Mouse (Mus musculus) Patski (cell line): ENCODE results near the gene Aim2. TPM values are rescaled to one million over a fixed set of nuclear protein-coding genes. Genes with fewer than 3 reads are reported as not detected.

Experiments used
- ATAC-seq: fragments of 100-300 bp; one replicate; pipeline ENCODE4 v1.8.0; 2021
- CTCF ChIA-PET: fragments of 350-600 bp; sonication (Branson Sonifier 250); formaldehyde crosslinking; loops from one replicate; lab custom pipeline; 2022; ENCODE audit warnings: inconsistent platforms; lab: Charles Lee
- POLR2A ChIA-PET: fragments of 350-600 bp; sonication (Branson Sonifier 250); formaldehyde crosslinking; loops from one replicate; lab custom pipeline; 2022; ENCODE audit warnings: antibody characterized with exemption, inconsistent platforms; lab: Charles Lee
- DNase-seq: peaks from one replicate; pipeline ENCODE4 v3.0.0-alpha.2; 2011; ENCODE audit warnings: low read depth, low spot score
- H3K27me3 ChIP-seq: fragments of 371-371 bp; one replicate; pipeline ENCODE4 v1.5.1; 2021
- CTCF ChIP-seq: fragments of 100-300 bp; IDR thresholded peaks from one replicate; pipeline ENCODE4 v1.5.1; 2021
- in situ Hi-C: fragments of 300-500 bp; cut with MboI; formaldehyde crosslinking; loops from 3 replicates; pipeline ENCODE4 v1.11.1; 2018; ENCODE audit warnings: low pct_unique_long_range_greater_than_20kb, mixed read lengths
- polyA plus RNA-seq: library from polyadenylated mRNA; unstranded; gene quantifications from one replicate; pipeline ENCODE4 v1.2.3, GENCODE M21; 2021

Aim2 gene
- polyA plus RNA-seq, 1 experiment from 2014 or later = 0.13 TPM

- CTCF ChIA-PET = no interaction called here
- POLR2A ChIA-PET = no interaction called here
- in situ Hi-C loops = no loop called here
- DNase-seq (no peak), ATAC-seq (no peak)
- TF ChIP-seq CTCF = no peak
- H3K27me3 ChIP-seq = no peaks in the 10 kb centered on the region
Measured at GRCm38 (mm10) chr1:173348527-173348926, 2.2 kb upstream of the Aim2 start.

- DNase-seq (no peak), ATAC-seq (no peak)
- in situ Hi-C loops = no loop called here
- TF ChIP-seq CTCF = no peak
- ChIA-PET POLR2A (no interaction called here), CTCF (no interaction called here)
- no peaks in the 10 kb centered on the region for H3K27me3 ChIP-seq
Measured at GRCm38 (mm10) chr1:173349192-173349591, 1.5 kb upstream of the Aim2 start.

GRCm38 (mm10) chr1:173349946-173350345 is 733 bp upstream of the Aim2 start:
- no peak for TF ChIP-seq CTCF
- CTCF ChIA-PET = no interaction called here
- POLR2A ChIA-PET = no interaction called here
- no peaks in the 10 kb centered on the region for H3K27me3 ChIP-seq
- no peak for ATAC-seq
- no peak for DNase-seq
- in situ Hi-C loops = no loop called here

- ATAC-seq (no peak), DNase-seq (no peak)
- TF ChIP-seq CTCF = no peak
- H3K27me3 ChIP-seq = no peaks in the 10 kb centered on the region
- POLR2A ChIA-PET = no interaction called here
- in situ Hi-C loops = no loop called here
- CTCF ChIA-PET = no interaction called here
Measured at GRCm38 (mm10) chr1:173355107-173355846, 4.6 kb downstream of the Aim2 start.

- no peak for TF ChIP-seq CTCF
- H3K27me3 ChIP-seq = no peaks in the 10 kb centered on the region
- ATAC-seq (no peak), DNase-seq (no peak)
- CTCF ChIA-PET = no interaction called here
- in situ Hi-C loops = no loop called here
- POLR2A ChIA-PET = no interaction called here
Measured at GRCm38 (mm10) chr1:173356699-173357098, 6.0 kb downstream of the Aim2 start.

- no peaks in the 10 kb centered on the region for H3K27me3 ChIP-seq
- ChIA-PET POLR2A (no interaction called here), CTCF (no interaction called here)
- ATAC-seq (no peak), DNase-seq (no peak)
- in situ Hi-C loops = no loop called here
- TF ChIP-seq CTCF = no peak
Measured at GRCm38 (mm10) chr1:173357799-173358198, 7.1 kb downstream of the Aim2 start.

- no peak for TF ChIP-seq CTCF
- in situ Hi-C loops = no loop called here
- ATAC-seq = no peak
Measured at GRCm38 (mm10) chr1:173359590-173360290, 9.1 kb downstream of the Aim2 start.

GRCm38 (mm10) chr1:173361651-173362050 is 11.0 kb downstream of the Aim2 start:
- ChIA-PET CTCF (no interaction called here), POLR2A (no interaction called here)
- H3K27me3 ChIP-seq = no peaks in the 10 kb centered on the region
- TF ChIP-seq CTCF = no peak
- in situ Hi-C loops = no loop called here
- no peak for ATAC-seq
- no peak for DNase-seq

More at GRCm38 (mm10) chr1:173359590-173360290, 9.1 kb downstream of the Aim2 start:
- no peak for DNase-seq
- ChIA-PET CTCF (interaction anchor here (0.9 kb wide), 1 partner anchor 8 kb away, joined by 3 read pairs; no protein-coding TSS in a partner anchor), POLR2A (no interaction called here)
- H3K27me3 ChIP-seq = no peaks in the 10 kb centered on the region

GRCm38 (mm10) chr1:173363436-173363835 is 12.8 kb downstream of the Aim2 start:
- ChIA-PET POLR2A (no interaction called here), CTCF (no interaction called here)
- in situ Hi-C loops = no loop called here
- TF ChIP-seq CTCF = no peak
- DNase-seq (no peak), ATAC-seq (no peak)
- H3K27me3 ChIP-seq = peaks cover 17% of the 10 kb centered on the region

- no peak for DNase-seq
- POLR2A ChIA-PET = no interaction called here
- TF ChIP-seq CTCF = no peak
- no peak for ATAC-seq
- CTCF ChIA-PET = no interaction called here
- peaks cover 24% of the 10 kb centered on the region for H3K27me3 ChIP-seq
- in situ Hi-C loops = no loop called here
Measured at GRCm38 (mm10) chr1:173364125-173364800, 13.6 kb downstream of the Aim2 start.

GRCm38 (mm10) chr1:173365970-173366409 is 15.3 kb downstream of the Aim2 start:
- peaks cover 24% of the 10 kb centered on the region for H3K27me3 ChIP-seq
- ChIA-PET CTCF (no interaction called here), POLR2A (no interaction called here)
- in situ Hi-C loops = no loop called here
- DNase-seq (no peak), ATAC-seq (no peak)
- TF ChIP-seq CTCF = no peak
